Mouse (Mus musculus) retina, adult 2 months (tissue): ENCODE results near the gene Rrp15.
"Not testable (repeated sequence)": the region's sequence is repeated elsewhere in the genome, so short reads cannot be mapped to it uniquely, and the experiment has no call there.

Experiments used
- DNase-seq: peaks from one replicate; pipeline ENCODE4 v3.0.0-alpha.2; 2012; ENCODE audit warnings: low read depth, low spot score

The Rrp15 gene

GRCm38 (mm10) chr1:186748724-186749653 lies at the start of gene Rrp15:
Rrp15 (minus strand) TSS chr1:186749358.
- peak; percentile 86 for DNase-seq

GRCm38 (mm10) chr1:186797991-186798390 lies 48.8 kb upstream of the Rrp15 start:
- no peak for DNase-seq

- no peak for DNase-seq
Observed at GRCm38 (mm10) chr1:186785359-186785758, 36.2 kb upstream of the Rrp15 start.

- DNase-seq, result no peak
Observed at GRCm38 (mm10) chr1:186780826-186781225, 31.7 kb upstream of the Rrp15 start.

- no peak for DNase-seq
Observed at GRCm38 (mm10) chr1:186773124-186773523, 24.0 kb upstream of the Rrp15 start.

- no peak for DNase-seq
Observed at GRCm38 (mm10) chr1:186772547-186773077, 23.5 kb upstream of the Rrp15 start.

GRCm38 (mm10) chr1:186772005-186772404 lies 22.8 kb upstream of the Rrp15 start:
- no peak for DNase-seq

- no peak for DNase-seq
Observed at GRCm38 (mm10) chr1:186770659-186771058, 21.5 kb upstream of the Rrp15 start.

GRCm38 (mm10) chr1:186768392-186768791 lies 19.2 kb upstream of the Rrp15 start:
- no peak for DNase-seq

- not testable (repeated sequence) for DNase-seq
Observed at GRCm38 (mm10) chr1:186763451-186763850, 14.3 kb upstream of the Rrp15 start.

GRCm38 (mm10) chr1:186749675-186750283 lies 621 bp upstream of the Rrp15 start:
- peak; percentile 56 for DNase-seq

- no peak for DNase-seq
Observed at GRCm38 (mm10) chr1:186739828-186740227, 9.3 kb downstream of the Rrp15 start.

GRCm38 (mm10) chr1:186735537-186735936 lies 13.6 kb downstream of the Rrp15 start:
- no peak for DNase-seq

- no peak for DNase-seq
Observed at GRCm38 (mm10) chr1:186733052-186733451, 16.1 kb downstream of the Rrp15 start.

GRCm38 (mm10) chr1:186728778-186729177 lies 20.4 kb downstream of the Rrp15 start:
- DNase-seq, result no peak

GRCm38 (mm10) chr1:186726117-186726516 lies 23.0 kb downstream of the Rrp15 start:
- DNase-seq, result no peak

- no peak for DNase-seq
Observed at GRCm38 (mm10) chr1:186722299-186722698, 26.9 kb downstream of the Rrp15 start.

GRCm38 (mm10) chr1:186721846-186722245 lies 27.3 kb downstream of the Rrp15 start:
- DNase-seq, result peak; percentile 68

GRCm38 (mm10) chr1:186721166-186721565 lies 28.0 kb downstream of the Rrp15 start:
- no peak for DNase-seq

- DNase-seq, result no peak
Observed at GRCm38 (mm10) chr1:186719708-186720107, 29.4 kb downstream of the Rrp15 start.

- DNase-seq, result no peak
Observed at GRCm38 (mm10) chr1:186718881-186719280, 30.3 kb downstream of the Rrp15 start.
